Mouse (Mus musculus): ENCODE data around the gene Myl12a.

Myl12a gene

DNA sequence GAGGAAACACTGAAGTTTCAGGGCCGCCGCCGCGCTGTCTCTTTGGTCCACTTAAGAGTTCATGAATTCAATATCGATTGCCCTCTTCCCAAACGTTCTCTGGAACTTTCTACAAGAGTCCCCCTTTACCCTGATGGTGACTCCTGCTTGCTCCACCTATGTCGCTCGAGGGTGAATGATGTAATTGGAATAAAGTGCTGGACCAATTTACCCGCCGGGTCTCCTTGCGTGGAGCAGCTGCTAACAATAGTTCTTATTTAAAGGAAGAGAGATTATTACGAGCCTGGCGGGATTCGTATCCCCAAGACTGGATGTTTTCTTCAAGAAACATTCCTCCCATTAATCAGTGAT is at the start of gene Myl12a:
Gene Myl12a, minus strand, starts transcription at position 135 of the 351 bp plus-strand sequence.
- DNase-seq, result no peak

DNA sequence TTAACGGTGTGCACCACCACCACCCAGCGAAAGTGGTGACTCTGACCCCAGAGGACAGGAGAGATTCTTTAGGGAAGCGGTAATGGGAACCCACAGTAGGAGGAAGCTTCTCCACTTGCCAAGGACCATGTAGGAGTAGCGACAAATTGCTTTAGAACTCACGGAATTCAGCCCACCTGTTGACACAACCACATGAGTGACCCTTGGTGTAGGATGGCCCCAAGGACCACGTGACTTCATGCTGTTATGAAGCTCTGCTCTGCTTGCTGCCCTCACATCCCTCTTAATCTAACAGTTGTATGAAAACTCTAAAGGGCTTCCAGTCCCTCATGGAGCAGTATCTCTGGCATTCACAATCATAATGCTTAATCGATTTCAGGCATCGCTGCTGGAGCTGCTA is 46.6 kb upstream of the Myl12a start:
- no peak for DNase-seq

DNA sequence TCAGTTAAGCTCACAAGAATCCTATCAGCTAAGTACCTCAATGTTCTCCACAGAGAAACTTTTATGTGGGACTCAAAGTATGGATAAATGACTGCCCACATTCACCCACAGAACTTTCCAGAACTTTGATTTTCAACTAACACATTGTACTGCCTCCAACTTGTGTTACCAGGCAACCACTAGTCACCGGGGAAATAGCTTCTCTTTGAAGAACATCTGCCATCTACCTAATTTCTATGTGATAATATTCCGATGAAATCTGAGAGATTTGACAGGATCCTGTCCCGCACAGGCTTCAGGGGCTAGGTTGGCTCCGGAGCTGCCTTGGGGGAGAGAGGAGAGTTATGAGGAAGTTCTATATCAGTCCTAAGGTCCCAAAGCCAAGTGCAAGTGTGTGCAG is 44.2 kb upstream of the Myl12a start:
- no peak for DNase-seq

DNA sequence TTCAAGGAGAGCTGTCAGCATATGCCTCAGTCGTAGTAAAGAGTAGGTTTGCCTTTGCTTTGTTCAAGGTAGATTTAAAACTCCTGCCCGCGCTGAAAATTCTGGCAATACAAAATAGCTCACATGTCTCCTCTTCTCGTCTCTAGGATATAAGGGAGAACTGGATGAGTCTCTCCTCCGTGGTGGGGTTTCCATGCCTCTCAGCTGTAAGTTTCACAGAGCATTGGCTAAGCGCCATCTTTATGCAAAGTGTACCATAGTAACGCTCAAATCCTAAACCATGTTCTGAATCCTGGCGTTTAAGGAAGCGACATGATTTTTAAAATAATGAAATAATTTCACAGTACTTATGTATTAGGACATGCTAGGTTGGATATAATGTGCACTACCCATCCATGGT is 42.9 kb upstream of the Myl12a start:
- DNase-seq, result no peak

GRCm38 (mm10) chr17:71042645-71043044 is 40.0 kb upstream of the Myl12a start:
- no peak for DNase-seq

- no peak for DNase-seq
These were observed 37.9 kb upstream of the Myl12a start for GRCm38 (mm10) chr17:71040582-71040880.

- DNase-seq, result peak; percentile 37
These were observed 37.3 kb upstream of the Myl12a start for GRCm38 (mm10) chr17:71039851-71040581.

DNA sequence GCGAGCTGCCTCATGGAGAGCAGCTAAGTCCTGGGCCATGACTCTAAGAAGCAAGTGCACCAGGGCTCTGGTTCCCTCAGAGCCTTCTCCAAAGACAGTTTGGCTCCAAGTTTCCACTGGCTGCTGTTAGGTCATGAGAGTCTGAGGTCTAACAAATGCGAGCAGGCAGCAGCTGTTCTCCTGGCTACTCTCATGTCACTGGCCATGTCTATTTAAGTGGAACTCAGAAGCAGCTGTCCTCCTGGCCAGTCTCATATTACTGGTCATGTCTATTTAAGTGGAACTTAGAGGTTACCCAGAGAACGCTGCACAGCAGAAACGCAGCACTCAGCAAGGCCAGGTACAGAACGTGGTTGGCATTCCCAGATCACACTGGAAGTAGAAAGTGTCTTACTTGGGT is 36.1 kb upstream of the Myl12a start:
- no peak for DNase-seq

GRCm38 (mm10) chr17:71037188-71037587 is 34.5 kb upstream of the Myl12a start:
- no peak for DNase-seq

GRCm38 (mm10) chr17:71034472-71034871 is 31.8 kb upstream of the Myl12a start:
- DNase-seq, result no peak

GRCm38 (mm10) chr17:71032719-71033118 is 30.0 kb upstream of the Myl12a start:
- no peak for DNase-seq

GRCm38 (mm10) chr17:71027186-71027585 is 24.5 kb upstream of the Myl12a start:
- DNase-seq, result no peak

- no peak for DNase-seq
These were observed 23.2 kb upstream of the Myl12a start for GRCm38 (mm10) chr17:71025922-71026321.

DNA sequence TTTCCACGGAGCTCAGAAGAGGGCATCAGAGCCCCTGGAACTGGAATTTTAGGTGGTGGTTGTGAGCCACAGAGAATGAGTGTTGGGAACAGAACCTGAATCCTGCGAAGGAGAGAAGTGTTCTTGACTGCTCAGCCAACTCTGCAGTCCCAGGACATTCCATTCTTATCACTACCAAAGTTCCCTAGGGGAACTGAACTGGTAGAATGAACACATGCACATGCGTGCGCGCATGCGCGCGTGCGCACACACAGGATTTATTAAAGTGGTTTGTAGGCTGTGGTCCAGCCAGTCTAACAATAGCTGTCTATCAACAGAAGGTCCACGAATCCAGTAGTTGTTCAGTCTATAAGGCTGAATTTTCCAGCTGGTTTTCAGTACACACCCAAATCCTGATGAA is 21.4 kb upstream of the Myl12a start:
- no peak for DNase-seq

- no peak for DNase-seq
These were observed 20.2 kb upstream of the Myl12a start for GRCm38 (mm10) chr17:71022841-71023240.

DNA sequence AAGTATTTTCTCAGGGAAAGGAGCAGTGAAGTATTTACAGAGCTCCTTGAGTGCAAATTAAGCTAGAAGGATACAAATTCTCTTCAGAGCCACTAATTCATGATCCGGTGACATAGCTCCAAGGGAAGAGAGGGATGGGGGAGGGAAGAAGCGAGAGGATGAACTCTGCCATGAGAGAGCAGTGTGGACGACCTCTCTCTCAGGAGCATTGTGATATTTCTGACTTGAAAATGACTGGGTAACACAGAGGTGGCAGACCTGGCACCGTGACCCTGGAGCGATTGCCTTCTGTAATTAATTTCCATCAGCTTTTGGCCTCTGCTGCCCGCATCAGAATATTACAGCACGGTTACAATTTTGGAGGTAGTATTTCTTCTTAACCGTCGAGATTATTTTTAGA is 17.2 kb upstream of the Myl12a start:
- DNase-seq, result no peak

DNA sequence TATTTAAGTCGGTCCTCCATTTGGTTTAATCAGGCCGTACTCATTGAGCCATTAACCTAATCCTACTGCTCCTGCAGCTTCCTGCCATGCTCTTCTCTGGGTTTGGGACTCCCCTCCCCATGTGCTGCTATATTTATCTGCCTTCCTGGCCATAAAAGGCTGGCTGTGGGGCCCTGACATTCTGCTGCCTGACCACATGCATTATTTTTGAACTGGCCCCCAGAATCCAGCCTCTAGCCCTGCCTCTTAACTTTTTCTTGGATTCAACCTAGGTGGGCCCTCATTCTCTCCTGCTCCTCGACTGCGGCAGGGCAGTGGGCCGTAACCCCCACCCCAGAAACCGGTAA is 16.6 kb upstream of the Myl12a start:
- no peak for DNase-seq

DNA sequence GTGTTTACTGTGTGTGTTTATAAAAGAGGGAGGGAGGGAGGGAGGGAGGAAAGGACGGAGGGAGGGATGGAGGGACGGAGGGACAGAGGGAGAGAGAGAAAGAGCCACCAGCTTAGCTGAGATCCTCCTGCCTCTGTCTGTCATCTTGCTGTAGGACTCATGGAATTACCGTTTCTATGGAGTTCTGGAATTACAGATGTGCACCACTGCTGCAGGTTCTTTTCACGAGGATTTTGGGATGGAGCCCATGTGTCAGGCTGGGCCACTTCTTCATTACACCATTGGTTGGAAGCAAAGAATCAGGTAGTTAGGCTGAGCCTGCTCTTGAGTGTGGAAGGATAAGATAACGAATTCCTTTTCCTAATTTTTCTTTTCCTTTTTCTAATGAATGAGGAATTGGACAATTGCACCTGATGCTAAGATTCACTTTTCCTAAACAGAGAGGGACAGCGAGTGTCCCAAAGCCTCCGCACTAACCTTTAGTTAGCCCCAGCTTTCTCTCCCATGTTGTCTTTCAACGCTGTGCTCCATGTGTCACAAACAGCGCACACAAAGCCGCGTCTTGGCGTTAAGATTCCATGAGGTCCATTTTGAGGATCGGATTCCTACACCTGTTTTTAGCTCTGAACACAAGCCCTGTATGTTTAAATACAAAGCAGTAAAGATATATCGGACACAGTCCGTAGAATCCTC is 16.1 kb upstream of the Myl12a start:
- no peak for DNase-seq

- no peak for DNase-seq
These were observed 15.5 kb upstream of the Myl12a start for GRCm38 (mm10) chr17:71018151-71018550.

DNA sequence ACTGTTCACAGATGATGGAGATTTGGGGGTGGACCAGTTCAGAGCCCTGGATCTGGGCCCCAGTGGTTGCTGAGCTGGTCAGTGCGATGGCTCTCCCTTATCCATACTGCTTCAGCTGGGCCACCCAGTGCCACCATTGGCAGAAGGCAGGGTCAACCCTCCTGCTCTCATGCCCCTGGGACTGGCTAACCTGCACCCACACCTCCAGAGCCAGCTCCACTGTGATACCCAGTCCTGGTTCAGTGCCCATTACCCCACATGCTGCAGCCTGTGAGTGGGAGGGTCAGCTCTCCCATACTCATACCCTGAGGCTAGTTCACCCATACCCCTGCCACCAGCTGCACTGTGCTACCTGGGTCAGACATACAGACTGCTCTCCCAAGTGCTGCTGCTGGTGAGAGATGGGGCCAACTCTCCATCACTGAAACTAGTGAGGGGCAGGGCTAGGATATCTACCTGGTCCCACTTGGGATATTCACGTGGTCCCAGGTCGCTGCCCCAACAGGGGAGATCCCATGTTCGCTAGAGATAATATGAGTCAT is 14.8 kb upstream of the Myl12a start:
- no peak for DNase-seq

- peak; percentile 56 for DNase-seq
These were observed 12.2 kb upstream of the Myl12a start for GRCm38 (mm10) chr17:71014911-71015310.

DNA sequence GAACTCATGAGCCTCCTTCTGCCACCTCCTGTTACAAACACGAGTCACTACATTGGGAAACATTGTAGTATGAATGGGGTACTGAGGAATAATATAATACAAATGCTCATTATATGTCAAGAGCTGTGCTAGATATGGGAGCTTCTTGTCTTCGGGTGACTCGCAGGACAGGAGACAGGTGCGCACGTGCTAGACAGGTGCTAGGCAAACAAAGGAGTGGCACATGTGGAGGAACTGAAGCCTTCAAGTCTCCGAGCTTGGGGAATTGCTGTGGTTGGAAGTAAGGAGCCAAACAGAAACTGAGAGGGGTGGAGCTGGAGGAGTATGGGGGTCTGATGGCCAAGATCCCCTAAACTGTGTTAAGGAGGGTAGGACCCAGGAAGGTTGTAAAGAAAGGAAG is 10.4 kb upstream of the Myl12a start:
- DNase-seq, result no peak

GRCm38 (mm10) chr17:71011931-71012662 is 9.4 kb upstream of the Myl12a start:
- DNase-seq, result no peak

- no peak for DNase-seq
These were observed 8.1 kb upstream of the Myl12a start for GRCm38 (mm10) chr17:71010646-71011242.

Measured in retina, postnatal 1 day (tissue).